Comparison of ENCODE assay signal across 19 mouse cellular contexts in genomic region chr11:98555124-98555700, GRCm38 (mm10). TPM values are rescaled to one million over a fixed set of nuclear protein-coding genes. Genes with fewer than 3 reads are reported as not detected.
DNase-seq lines count a peak whose midpoint lies in the region; TF ChIP-seq lines count a peak whose summit lies in the region.
"Had no signal": no experiment of that assay in that cellular context is flagged by ENCODE, and none has a peak within 500 bp of the region (broad histone marks: within the 10 kb centered on the region; RNA-seq: fewer than 3 reads in every experiment).

No protein-coding gene starts in this region.

- WGBS in kidney, adult 2 months, result 62% methylated on average over 12 of the region's 12 CpGs

- H3K4me1 ChIP-seq in kidney, adult 2 months (ENCODE audit: control insufficient read depth, insufficient read depth, low read length), result no peaks in the 10 kb centered on the region; the same call in 1 of the 2 replicates

- no peaks in the 10 kb centered on the region; the same call in 1 of the 2 replicates for H3K27me3 ChIP-seq in kidney, adult 2 months (replicated peaks; ENCODE audit: control insufficient read depth, insufficient read depth, low read length)

- TF ChIP-seq POLR2A in kidney, adult 2 months (IDR thresholded peaks at IDR 0.05; ENCODE audit: low read depth, low read length), result no peak
- no peak for TF ChIP-seq POLR2A in brain, embryonic 14.5 days (IDR thresholded peaks at IDR 0.05; ENCODE audit: borderline replicate concordance, extremely low read depth, insufficient read depth, insufficient read length, poor library complexity, severe bottlenecking)

- 0 out of 2 replicates have a peak, but pooled peaks have one; percentile 22 for TF ChIP-seq CTCF in kidney, adult 2 months (conservative IDR thresholded peaks at IDR 0.05; ENCODE audit: insufficient read depth, insufficient read length, low read depth, low read length)
- TF ChIP-seq CTCF in brain, embryonic 14.5 days (IDR thresholded peaks at IDR 0.05; ENCODE audit: borderline replicate concordance, extremely low read depth, insufficient read depth, insufficient read length), result no peak

- H3K4me3 ChIP-seq in kidney, adult 2 months (ENCODE audit: insufficient read depth, low read depth, low read length), result no peak overlapping the region
- H3K4me3 ChIP-seq: embryonic facial prominence, embryonic 13.5 days; forebrain, embryonic 12.5 days; lung, embryonic 15.5 days; midbrain, embryonic 13.5 days; neural tube, embryonic 15.5 days had no signal

- H3K27ac ChIP-seq in kidney, adult 2 months (ENCODE audit: insufficient read depth, low read depth, low read length), result no peak overlapping the region
- H3K27ac ChIP-seq: embryonic facial prominence, embryonic 13.5 days; forebrain, embryonic 12.5 days; lung, embryonic 15.5 days; midbrain, embryonic 13.5 days; neural tube, embryonic 15.5 days had no signal

- no peaks in the 10 kb centered on the region for H3K36me3 ChIP-seq in kidney, adult 2 months (ENCODE audit: control insufficient read depth, insufficient read depth, low read length)
- H3K36me3 ChIP-seq: embryonic facial prominence, embryonic 13.5 days; forebrain, embryonic 12.5 days; lung, embryonic 15.5 days; midbrain, embryonic 13.5 days; neural tube, embryonic 15.5 days had no signal

- no peak for DNase-seq in kidney, adult 2 months
- no peak for DNase-seq in kidney, adult 8-10 months
- peak; percentile 63 for DNase-seq in 416B (ENCODE audit: low read depth)
- DNase-seq in CD4-positive helper T cell, adult 2 months (ENCODE audit: low read depth, low spot score), result peak; percentile 20
- DNase-seq in brain, embryonic 14.5 days (ENCODE audit: low read depth), result peak; percentile 15
- no peak for DNase-seq in thymus, postnatal 0 days (ENCODE audit: low spot score)
- no peak for DNase-seq in spleen, adult 12 weeks (ENCODE audit: low spot score)
- DNase-seq: cerebellum, adult 9-11 months; heart, postnatal 4 days; kidney, adult 9 months; left cerebral cortex, postnatal 4 days; right cerebral cortex, adult 18-20 months; thymus, postnatal 4 days had no signal

RNA-seq across cellular contexts. Expression of gene Zpbp2, which starts 4.3 kb away (rescaled TPM):
- polyA plus RNA-seq in kidney, adult 2 months (2012; rRNA removed), result 0.26 and 0.34 TPM in 2 replicates
- 0.06 and 0.30 TPM in 2 replicates for polyA plus RNA-seq in brain, embryonic 14.5 days (2012; rRNA removed)
- polyA plus RNA-seq in thymus, postnatal 0 days (2015; fragmentation: Nextera tagmentation; extraction: Ambion mirVana), result 2.3 and 2.4 TPM in 2 replicates
- polyA plus RNA-seq: embryonic facial prominence, embryonic 13.5 days; forebrain, embryonic 12.5 days; neural tube, embryonic 15.5 days; stomach, embryonic 14.5 days had no signal

RNA-seq across cellular contexts. Expression of gene Ikzf3, which starts 9.4 kb away (rescaled TPM):
- polyA plus RNA-seq in kidney, adult 2 months (2012; rRNA removed), result 0.58 and 3.9 TPM in 2 replicates
- polyA plus RNA-seq in brain, embryonic 14.5 days (2012; rRNA removed), result 0.07 and 0.20 TPM in 2 replicates
- 42.6 and 59.5 TPM in 2 replicates for polyA plus RNA-seq in thymus, postnatal 0 days (2015; fragmentation: Nextera tagmentation; extraction: Ambion mirVana)

RNA-seq across cellular contexts. Expression of gene Ormdl3, which starts 32.0 kb away (rescaled TPM):
- polyA plus RNA-seq in kidney, adult 2 months (2012; rRNA removed), result 57.2 and 60.2 TPM in 2 replicates
- polyA plus RNA-seq in brain, embryonic 14.5 days (2012; rRNA removed), result 80.6 and 94.6 TPM in 2 replicates
- polyA plus RNA-seq in thymus, postnatal 0 days (2015; fragmentation: Nextera tagmentation; extraction: Ambion mirVana), result 37.6 and 38.5 TPM in 2 replicates

RNA-seq across cellular contexts. Expression of gene Lrrc3c, which starts 42.9 kb away (rescaled TPM):
- polyA plus RNA-seq in kidney, adult 2 months (2012; rRNA removed), result not detected in 2 replicates
- not detected in 2 replicates for polyA plus RNA-seq in brain, embryonic 14.5 days (2012; rRNA removed)
- polyA plus RNA-seq in thymus, postnatal 0 days (2015; fragmentation: Nextera tagmentation; extraction: Ambion mirVana), result not detected in 2 replicates
- polyA plus RNA-seq: embryonic facial prominence, embryonic 13.5 days; forebrain, embryonic 12.5 days; lung, embryonic 15.5 days; midbrain, embryonic 13.5 days; neural tube, embryonic 15.5 days; stomach, embryonic 14.5 days had no signal

Comparison
In these comparisons a context has a peak if more than half of its experiments do, and no peak if none do; other contexts are left out.
1. DNase-seq: peak in 416B (single experiment), CD4-positive helper T cell, adult 2 months (single experiment) and brain, embryonic 14.5 days (single experiment); none in kidney, adult 2 months (single experiment), kidney, adult 8-10 months (0 of 2), thymus, postnatal 0 days (single experiment) and spleen, adult 12 weeks (single experiment).